Mouse (Mus musculus) megakaryocyte progenitor cell, adult 5-6 weeks (primary cell): Measurements from ENCODE around the gene Scube1. TPM values are rescaled to one million over a fixed set of nuclear protein-coding genes. Genes with fewer than 3 reads are reported as not detected.

Source experiments
- ATAC-seq: replicated peaks from 2 replicates; pipeline ENCODE4 v1.8.0; 2016; ENCODE audit warnings: mild to moderate bottlenecking, moderate TSS enrichment, inconsistent platforms; ENCODE audit not compliant: poor library complexity
- total RNA-seq, 2 experiments: library from RNA; stranded (forward) in 1 of 2; stranded (reverse) in 1 of 2; fragments of 157-497, 149-512 nt in 1 of 2; fragments of 200-1000 nt in 1 of 2; gene quantifications; 2 replicates each; pipeline versions ENCODE4 v1.2.3 to v1.2.4; 2015 to 2017

Gene Scube1
- total RNA-seq, 2 experiments from 2014 or later = not detected

DNA sequence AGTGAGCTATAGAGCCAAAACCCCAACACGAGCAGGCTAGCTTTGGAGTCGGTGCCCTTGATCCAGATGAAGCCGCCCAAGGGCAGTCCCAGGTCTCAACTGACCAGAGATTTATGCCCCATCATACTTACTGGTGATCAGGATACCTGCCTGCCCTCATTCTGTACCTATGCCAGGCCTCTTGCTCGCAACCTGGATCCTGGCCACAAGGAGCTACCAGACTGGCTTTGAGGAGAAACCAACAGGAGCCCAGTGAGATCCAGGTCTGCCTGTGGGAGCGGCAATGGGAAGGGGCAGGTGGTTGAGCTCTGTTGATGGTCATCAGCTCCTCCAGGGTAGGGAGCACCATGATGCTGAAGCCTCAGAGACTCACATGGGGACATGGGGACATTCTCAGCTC, 12.5 kb downstream of the Scube1 start:
- ATAC-seq = no peak

DNA sequence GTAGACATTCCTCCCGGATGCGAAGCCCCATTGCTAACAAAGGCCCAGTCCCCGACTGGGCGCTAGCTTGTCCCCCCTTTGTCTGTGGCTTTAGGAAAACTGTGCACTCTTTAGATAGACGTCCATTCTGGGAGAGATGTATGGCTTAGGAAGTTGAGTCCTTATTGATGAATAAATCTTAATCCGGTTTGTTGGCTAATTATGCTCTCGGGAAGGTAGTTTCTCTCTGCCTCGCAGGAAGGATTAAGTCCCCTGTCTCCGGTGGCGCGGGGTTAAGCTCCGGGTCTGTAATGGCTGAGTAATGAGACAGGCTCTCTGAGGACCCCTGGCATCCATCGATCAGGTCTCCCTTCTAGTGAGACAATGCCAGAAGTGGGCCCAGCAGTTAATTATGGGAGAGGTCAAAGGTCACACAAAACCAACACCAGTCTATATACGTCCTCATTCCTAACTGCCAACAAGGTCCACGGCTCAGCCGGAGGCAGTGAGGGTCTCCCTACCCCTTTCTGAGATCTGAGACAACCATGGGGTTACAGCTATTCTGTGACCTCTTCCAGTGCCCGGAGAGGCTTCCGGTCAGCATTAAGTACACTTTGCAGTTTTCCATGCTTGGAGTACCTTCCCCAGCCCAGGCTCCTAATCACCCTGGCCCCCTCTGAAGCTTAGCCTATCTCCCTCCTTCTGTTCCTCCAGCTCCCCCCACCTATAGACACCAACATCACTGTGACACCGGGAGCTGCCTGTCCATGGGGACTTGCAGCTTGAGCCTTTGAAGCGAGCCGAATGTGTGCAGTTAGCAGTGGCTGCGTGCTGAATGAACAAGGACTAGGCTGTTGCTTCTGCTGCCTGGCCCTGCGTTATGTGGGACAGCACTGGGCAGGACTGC, 14.7 kb downstream of the Scube1 start:
- ATAC-seq = no peak

DNA sequence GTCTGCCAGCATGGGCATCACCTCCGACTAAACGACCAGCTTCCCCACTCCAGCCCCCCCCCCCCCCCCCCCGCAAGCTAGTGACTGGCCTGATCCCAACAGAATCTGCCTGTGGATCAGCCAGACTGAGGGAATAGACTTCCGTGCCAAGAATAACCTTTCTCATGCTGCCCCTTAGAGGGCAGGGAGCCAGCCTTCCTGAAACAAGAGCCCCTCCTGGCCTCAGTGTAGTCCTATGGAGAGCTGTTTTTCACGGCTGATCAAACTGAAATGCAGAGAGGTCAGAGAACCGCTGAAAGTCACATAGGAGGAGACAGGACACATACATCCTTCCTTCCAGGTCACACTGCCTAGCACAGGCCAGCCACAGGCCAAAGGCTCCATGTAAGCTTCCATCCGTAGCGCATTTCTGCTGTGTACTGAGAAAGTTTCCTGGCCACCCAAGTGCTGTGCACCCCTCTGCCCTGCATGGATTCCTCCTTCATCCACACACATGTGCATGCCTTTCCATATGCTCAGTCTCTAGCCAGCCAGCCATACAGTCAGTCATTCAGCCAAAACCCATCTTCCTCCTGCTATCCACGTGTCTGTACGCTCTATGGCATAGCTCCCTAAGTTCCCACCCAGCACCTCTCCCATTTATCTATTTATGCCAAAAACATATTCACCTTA, 18.2 kb downstream of the Scube1 start:
- no peak for ATAC-seq

DNA sequence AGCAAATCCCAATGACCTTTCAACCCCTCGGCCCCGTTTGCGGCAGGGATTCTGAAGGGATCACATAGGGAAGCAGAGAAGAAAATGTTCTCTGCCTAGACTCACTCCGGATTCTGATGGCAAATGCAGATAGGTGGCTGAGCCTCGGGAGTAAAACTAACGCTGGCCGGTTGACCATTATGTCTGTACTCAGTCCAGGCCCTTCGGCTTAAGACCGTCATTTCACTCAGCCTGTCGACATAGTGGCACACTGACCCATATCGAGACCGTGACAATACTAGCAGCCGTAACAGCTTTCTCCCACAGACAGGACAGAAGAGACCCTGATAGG, 24.3 kb downstream of the Scube1 start:
- no peak for ATAC-seq

DNA sequence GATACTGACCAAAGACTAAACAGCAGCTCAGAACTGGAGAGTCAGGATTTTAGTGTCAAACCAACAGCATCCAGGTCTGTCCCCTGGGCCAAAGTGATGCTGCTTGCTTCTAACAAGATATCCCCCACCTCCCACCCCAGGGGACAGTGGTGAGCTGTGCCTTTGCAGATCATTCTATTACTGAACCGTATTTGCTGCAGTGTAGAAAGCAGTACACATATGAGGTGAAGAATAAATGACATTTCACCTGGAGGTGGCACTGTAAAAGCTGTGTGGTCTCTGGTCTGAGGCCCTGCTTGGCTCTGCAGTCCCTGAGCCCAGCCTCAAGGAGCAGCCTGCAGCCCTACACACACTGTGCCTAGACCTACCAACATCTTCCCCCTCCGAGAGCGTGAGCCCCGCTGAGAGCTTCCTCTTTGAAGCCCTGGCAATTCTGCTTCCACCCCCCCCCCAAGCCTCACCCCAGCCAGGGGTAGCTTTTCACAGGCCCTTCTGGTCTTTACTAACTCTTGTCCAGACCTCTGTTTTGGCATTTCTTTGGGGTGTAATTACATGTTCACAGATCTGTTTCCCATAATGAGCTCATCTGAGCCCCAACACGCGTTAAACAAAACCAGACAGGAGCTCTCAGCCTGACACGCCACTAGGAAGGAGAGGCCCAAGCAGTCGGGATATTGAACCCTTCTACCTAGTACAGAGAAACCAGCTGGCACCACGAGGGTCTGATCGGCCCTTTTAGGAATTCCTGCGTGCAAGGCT, 24.8 kb downstream of the Scube1 start:
- no peak for ATAC-seq

DNA sequence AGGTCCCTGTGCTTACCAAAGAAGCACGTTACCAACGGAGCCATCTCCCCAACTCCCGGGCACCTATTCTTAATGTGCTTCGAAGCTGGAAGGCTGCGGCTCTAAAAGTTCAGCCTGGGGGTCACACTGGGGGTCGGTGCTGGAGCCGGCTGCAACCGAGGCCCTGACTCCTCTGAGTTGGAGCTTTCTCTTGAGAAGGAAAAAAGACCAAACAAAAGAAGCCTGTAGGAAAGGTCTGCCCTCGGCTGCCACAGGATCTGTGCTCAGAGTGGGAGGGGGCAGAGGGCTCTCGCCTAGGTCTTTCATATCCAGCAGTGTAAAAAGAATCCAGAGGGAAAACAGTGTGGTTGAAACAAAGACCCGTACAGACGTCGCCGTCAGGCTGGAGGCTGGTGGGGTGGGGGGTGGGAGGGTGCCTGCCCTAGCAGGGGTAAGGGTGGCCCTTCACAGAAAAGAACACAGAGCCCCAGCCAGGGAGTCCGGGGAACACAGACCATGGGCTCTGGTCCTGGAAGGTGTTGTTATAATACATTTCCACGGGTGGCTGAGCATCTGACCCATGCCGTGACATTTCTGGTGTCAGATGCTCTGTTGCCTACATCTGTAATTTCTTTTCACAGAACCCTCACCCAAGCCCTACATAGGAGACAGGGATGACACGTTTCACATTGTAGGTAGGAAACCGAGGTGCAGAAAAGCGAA, 25.5 kb downstream of the Scube1 start:
- no peak for ATAC-seq

DNA sequence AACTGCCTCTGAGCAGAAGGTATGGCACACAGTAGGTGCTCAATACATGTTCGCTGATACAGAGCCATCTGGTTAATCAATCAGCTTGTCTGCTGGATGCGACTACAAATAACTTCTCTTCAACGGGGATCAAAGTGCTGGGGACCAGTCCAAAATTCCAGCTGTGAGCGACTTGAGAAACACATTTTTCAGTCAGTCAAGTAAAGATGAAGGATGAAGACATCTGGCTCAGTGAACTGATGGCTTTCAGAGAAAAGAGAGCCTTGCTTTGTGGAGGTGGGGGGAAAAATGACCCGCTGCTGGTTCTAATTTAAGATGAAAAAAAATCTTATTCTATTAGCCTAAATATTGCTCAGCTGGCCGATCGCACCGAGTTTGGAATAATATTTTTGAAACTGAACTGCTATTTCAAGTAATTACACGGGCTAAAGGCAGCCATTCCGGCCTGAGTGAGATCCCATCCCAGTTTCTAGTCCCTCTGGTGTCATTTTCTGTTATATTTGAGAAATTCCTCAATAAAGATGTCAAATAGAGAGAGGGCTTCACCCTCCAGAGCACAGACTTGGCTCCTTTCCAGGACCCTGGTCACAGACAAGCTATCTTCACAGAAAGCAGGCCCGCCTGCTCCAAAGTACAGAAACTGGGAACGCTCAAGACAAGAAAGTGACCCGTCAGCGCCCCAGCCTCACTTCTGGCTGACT, 28.0 kb downstream of the Scube1 start:
- no peak for ATAC-seq

DNA sequence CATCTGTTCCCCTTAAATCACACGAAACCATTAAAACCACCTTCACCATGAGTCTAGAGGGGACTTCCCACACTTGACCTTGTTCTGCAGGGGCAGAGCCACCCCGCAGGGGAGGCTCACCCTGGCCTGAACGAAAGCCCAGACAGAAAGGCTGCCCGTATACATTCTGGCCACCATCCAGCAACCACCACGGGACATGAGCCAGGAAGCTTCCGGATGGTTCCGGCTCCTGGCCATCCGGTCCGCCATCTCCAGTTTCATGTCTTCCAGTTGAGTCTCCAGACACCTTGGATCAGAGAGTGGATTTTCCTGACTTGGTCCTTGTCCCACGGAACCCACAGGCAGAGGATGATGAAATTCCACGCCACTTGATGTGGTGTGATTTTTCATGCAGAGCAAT, 29.7 kb downstream of the Scube1 start:
- no peak for ATAC-seq

DNA sequence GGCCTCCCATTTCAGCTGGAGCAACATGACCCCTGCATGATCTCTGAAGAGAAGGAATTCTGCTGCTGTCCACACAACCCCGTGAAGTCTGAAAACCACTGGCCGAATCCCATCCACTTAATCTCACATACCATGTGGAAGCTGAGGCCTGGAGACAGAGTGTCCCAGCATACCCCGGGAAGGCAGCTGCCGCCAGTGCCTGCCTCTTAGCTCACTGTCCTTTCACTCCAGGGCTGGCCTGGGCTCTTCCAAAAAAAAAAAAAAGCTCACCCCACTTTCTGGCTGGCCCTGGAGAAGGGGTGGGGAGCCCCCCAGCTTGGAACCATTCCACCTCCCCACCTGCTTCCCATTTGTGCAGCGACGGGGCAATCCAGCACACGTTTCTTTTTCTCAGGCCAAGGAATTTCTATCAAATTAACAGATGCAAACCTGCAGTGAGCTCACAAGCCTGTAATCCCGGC, 32.9 kb downstream of the Scube1 start:
- ATAC-seq = no peak

DNA sequence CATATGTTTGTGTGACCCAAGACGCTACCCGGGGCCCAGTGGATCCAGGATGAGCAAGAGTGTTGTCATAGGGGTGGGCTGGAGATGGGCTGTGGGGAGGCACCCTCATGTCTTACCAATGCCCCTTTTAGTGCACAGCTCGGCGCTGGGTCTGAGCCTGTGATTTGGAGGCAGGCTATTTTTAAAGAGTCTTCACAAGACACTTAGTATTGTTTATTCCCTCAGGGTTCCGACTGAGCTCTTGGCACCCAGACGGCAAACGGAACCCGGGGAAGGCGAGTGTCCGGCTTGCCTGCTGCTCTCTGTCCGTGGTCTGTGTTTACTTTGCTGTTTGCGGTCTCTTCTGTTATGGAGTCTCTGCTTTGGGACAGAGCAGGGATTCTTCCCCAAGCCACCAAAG, 34.9 kb downstream of the Scube1 start:
- ATAC-seq = no peak

DNA sequence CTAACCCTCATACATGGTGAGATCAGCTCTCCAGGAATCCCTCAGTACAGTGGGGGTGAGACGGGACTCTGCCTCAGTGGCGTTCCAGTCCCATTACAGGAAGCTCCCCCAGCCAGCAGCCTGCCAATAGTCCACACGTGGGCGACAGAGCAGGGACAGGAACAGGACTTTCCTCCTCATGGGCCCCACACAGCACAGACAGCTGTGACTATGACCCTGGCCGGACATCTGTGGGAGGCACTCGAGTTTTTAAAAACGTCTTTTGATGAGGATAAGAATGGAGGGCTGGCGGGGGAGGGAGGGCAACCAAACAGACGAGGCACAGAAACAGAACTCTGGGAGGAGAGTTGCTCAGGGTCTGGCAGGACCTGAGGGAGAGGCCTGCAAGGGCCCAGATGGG, 38.2 kb downstream of the Scube1 start:
- ATAC-seq = no peak

DNA sequence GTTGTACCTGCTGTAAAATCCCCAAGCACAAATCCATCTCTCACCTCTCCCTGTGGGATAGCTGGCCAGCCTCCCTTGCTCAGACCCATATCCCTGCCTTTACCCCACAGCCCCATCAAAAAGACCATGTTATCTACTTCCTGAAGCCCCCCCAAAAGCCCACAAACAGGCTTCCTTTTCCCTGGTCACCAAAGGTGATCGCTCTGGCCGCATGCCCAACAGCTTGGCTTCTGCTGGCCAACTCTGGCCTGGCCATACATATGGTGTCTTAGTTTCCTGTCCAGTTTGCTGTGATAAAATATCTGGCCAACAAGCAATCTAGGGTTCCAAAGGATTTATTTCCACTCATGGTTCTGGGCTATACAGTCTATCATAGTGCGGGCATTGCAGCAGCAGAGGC, 38.9 kb downstream of the Scube1 start:
- no peak for ATAC-seq

DNA sequence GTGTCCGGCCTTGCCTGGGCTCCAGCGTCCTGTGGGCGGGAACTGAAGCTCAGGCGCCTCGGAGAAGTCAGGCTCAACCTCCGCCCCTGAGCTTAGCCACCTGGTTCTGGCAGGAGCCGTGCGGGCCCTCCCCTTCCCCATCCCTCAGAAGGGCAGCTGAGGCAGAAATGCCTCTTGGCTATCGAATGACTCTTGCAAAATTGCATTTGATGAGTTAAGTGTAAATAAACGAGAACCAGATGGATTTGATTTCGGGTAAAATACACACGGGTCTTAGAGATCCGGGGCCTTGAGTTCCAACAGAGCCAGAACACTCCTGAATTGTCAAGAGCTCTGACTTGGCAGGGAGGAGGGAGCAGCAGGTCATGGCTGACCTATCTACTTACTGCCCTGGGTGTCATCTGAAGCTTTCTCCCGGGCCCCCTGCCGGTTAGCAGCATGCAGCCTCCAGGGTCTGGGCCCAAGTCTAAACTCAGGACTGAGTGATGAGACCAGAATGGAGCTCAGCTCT, 41.7 kb downstream of the Scube1 start:
- ATAC-seq = no peak

DNA sequence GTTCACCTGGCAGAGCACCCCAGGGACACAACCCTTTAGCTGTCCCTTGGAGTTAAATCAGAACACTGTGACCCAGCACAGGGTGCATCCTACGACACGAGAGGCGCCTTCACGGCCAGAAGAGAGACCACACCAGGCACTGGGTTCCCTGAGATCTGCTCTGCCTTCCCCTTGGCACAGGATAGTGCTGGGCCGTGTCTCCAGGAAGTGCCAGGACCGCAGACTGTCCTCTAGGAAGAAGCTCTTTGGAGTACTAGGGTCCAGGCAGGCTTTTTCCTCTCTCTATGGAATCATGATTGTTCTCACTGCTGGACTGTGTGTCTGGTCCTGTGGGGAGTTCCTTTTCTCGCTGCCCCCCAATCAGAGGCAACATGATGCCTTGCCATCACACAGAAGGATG, 44.5 kb downstream of the Scube1 start:
- no peak for ATAC-seq

DNA sequence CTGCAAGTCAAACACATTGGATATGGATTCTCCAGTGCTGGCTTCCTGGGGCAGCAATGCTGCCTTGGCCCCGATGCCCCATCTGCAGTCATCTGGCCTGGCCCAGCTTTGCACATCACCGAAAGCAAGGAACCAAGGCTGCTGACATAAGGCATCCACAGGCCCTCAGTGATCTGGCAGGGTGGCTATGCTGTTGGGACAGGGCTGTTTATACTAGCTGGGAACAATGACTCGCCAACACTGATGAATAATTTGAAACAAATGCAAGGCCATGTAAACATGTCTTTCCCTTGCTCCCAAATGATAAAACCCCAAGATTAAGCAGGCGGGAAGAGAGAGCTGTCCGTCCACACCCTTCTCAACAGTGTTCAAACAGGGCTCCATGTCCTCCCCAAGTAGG, 45.1 kb downstream of the Scube1 start:
- no peak for ATAC-seq

DNA sequence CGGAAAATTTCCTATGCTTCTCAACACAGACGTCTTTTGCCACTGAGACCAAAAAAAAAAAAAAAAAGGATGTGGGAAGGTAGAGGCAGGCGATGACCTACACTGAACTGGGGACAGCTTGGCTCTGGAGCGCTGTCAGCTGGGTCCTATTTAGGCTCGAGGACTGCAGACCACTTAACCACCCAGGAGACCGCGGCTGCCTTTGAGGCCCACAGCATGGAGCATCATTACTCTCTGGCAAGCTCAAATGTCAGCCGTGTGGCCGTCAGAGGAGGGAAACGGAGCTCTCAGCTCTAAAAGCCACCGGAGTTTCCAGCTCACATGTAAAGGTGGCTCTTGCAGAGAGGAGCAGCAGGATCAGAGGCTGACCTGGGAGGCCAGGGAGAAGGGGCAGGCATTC, 46.2 kb downstream of the Scube1 start:
- ATAC-seq = no peak

DNA sequence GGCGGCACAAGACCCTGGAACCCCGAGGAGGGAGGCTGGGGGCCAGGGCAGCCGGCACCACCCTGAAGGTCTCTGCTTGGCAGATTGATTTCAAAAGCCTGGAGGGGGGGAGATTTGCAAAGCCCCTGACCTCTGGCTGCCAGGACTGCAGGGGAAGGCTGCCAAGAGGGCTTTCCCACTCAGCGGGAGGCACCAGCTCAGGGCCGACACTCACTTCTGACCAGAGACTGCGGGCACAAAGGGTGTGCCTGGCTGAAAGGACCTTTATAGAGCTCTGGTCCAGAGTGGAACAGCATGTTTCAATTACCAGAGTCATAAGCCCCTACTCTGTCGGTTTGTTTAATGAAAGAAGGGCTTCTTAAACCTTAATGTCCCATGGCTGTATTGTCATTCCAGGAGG, 46.7 kb downstream of the Scube1 start:
- no peak for ATAC-seq

DNA sequence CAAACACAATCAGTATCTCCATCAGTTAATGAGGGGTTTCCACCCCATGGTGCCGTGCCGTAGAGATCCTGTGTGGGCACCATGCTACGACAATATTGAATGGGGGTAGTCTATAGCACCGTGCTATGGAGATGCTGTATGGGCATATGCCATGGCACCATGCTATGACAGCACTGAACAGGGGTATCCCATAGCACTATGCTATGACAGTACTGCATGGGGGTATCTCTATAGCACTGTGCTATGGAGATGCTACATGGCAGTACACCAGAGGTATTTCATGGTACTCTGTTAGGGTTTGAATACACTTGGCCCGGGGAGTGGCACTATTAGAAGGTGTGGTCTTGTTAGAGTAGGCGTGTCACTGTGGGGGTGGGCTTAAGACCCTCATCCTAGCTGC, 47.7 kb downstream of the Scube1 start:
- no peak for ATAC-seq

DNA sequence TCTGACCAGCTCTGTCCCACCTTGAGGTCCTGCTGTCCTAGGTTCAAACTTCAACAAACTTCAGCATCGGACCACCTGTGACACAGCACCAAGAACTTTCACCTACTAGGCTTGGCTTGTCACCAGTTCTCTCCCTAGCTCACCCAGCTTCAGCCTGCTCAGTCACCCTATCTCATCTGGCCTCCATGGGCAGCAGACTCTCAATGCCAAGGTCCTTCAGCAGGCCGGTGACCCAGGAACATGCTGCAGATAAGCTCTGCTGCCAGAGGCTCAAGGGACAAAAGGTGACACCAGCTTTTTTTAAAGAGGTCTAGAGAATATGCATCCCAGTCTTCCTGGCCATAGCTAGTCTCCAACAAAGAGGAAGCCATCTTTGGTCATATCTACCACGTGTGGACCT, 48.5 kb downstream of the Scube1 start:
- ATAC-seq = no peak

DNA sequence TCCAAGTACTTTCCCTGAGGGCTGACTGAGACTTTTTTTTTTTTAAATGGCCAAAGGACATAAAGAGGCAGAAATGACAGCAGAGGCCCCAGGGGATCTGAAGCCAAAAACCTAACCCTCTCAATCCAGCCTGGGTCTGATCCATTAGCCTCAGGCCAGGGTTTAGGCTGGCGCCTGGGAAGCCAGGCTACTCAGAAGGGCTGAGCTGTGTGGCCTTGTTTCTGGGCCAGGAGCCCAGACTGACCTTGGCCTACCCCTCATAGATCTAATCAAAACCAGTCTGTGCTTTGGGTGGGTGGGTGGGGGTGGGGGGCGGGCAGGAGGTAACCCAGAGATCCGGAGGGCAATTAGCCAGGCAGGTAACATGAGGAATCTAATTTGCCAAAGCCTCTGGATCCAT, 51.2 kb downstream of the Scube1 start:
- no peak for ATAC-seq
